Mouse (Mus musculus): ENCODE results near the gene Usp50. TPM values are rescaled to one million over a fixed set of nuclear protein-coding genes. Genes with fewer than 3 reads are reported as not detected.

Gene Usp50
- polyA plus RNA-seq, 1 experiment from 2014 or later, result 2.6 TPM

Other genes with a start within 250 kb of the Usp50 start
- gene Slc27a2, start 231.1 kb downstream of the Usp50 start, polyA plus RNA-seq (2015; fragmentation: Nextera tagmentation; extraction: Ambion mirVana), result 10.7 and 11.3 TPM in 2 replicates
- gene Hdc, start 164.2 kb downstream of the Usp50 start, polyA plus RNA-seq (2015; fragmentation: Nextera tagmentation; extraction: Ambion mirVana), result 1.3 and 2.1 TPM in 2 replicates
- 36.0 and 37.1 TPM in 2 replicates for gene Gabpb1, start 107.1 kb downstream of the Usp50 start, polyA plus RNA-seq (2015; fragmentation: Nextera tagmentation; extraction: Ambion mirVana)
- 30.1 and 33.2 TPM in 2 replicates for gene Usp8, start 76.1 kb downstream of the Usp50 start, polyA plus RNA-seq (2015; fragmentation: Nextera tagmentation; extraction: Ambion mirVana)
- 28.5 and 38.1 TPM in 2 replicates for gene Trpm7, start 92.8 kb upstream of the Usp50 start, polyA plus RNA-seq (2015; fragmentation: Nextera tagmentation; extraction: Ambion mirVana)
- gene Sppl2a, start 149.8 kb upstream of the Usp50 start, polyA plus RNA-seq (2015; fragmentation: Nextera tagmentation; extraction: Ambion mirVana), result 30.7 and 44.1 TPM in 2 replicates
- gene Ap4e1, start 225.2 kb upstream of the Usp50 start, polyA plus RNA-seq (2015; fragmentation: Nextera tagmentation; extraction: Ambion mirVana), result 11.4 and 11.8 TPM in 2 replicates

Data from neural tube, embryonic 15.5 days (tissue).